Mouse (Mus musculus) adrenal gland, postnatal 0 days (tissue): ENCODE data around the gene Nr2f1. TPM values are rescaled to one million over a fixed set of nuclear protein-coding genes. Genes with fewer than 3 reads are reported as not detected.

Source experiments
- polyA plus RNA-seq: library from polyadenylated mRNA; unstranded; fragments of >200 nt; fragmentation: Nextera tagmentation; extraction: Ambion mirVana; gene quantifications from 2 replicates; pipeline ENCODE4 v1.2.1, GENCODE M21; 2015

The Nr2f1 gene
- polyA plus RNA-seq = 6.9 and 10.1 TPM in 2 replicates

DNA sequence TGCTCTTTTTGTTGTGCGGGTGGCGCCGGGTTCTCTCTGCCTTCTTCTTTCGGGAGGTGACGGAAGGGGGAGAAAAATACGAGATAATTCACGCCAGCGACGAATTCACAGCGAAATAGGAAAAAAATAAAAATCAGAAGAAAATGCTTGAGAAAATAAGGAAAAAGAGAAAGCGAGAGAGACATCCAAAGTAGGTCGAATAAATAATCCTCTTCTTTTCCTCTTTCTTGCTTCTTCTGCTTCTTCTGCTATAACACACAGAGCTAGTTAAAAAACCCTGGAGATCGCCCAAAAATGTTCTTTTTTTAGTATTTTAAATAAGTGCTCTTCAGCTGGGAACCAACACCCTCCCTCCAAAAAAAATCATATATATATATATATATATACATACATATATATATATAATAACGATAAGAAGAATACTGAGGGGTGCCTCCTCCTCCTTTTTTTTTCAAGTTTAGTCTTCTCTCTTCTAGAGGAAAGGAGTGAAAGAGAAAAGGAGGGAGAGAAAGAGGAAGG, at the start of gene Nr2f1:
Nr2f1 (minus strand) TSS at position 116 of the 519 bp plus-strand sequence.

Other genes with a start within 250 kb of the Nr2f1 start
- gene Pou5f2, start 174.9 kb downstream of the Nr2f1 start, polyA plus RNA-seq = 0.28 and 0.87 TPM in 2 replicates